Mouse (Mus musculus): Measurements from ENCODE around the gene Lta. TPM values are rescaled to one million over a fixed set of nuclear protein-coding genes. Genes with fewer than 3 reads are reported as not detected.

Lta gene
- polyA plus RNA-seq, 1 experiment from 2014 or later = not detected

DNA sequence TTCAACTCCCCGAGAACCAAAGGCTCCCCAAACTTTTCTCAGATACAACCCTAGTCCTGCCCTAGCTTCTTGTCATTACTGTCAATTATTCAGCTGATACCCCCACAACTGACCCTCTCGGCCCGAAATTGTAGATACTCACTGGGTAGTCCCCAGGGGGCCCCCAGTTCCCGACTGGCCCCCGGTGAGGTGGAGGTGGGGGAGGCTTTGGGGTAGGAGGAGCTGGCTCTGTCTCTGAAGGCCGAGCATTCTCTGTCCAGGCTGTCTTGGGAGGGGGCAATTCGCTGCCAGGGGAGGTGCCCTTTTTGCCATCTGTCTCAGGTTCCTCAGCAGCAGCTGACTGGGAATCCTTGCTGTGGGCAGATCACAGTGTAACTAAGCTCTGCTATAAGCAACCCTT lies 45.5 kb downstream of the Lta start:
- no peaks in the 10 kb centered on the region for H3K27me3 ChIP-seq (ENCODE audit: control insufficient read depth, insufficient read depth, low read length)
- H3K27ac ChIP-seq (replicated peaks in 1 of 2; ENCODE audit: control insufficient read depth in 1 of 2, insufficient read depth in 1 of 2, low read depth in 2 of 2, low read length in 2 of 2) = no peak overlapping the region
- no peak overlapping the region for H3K4me2 ChIP-seq (ENCODE audit: low read length)
- WGBS = 84% methylated on average over 7 of the region's 7 CpGs
- H3K9me3 ChIP-seq (ENCODE audit: control insufficient read depth, low read length) = no peaks in the 10 kb centered on the region
- no peak overlapping the region for H3K9ac ChIP-seq (ENCODE audit: low read length)
- peaks cover 5 to 23% of the 10 kb centered on the region in 2 experiments for H3K4me1 ChIP-seq (ENCODE audit: control insufficient read depth in 2 of 2, insufficient read depth in 2 of 2, low read length in 2 of 2)
- H3K36me3 ChIP-seq (ENCODE audit: control insufficient read depth, insufficient read depth, low read length) = peaks cover 76% of the 10 kb centered on the region
- no peak for ATAC-seq (ENCODE audit: insufficient number of reproducible peaks, insufficient read depth, low FRiP score, low read depth)
- H3K4me3 ChIP-seq (ENCODE audit: control insufficient read depth in 1 of 2, insufficient read depth in 1 of 2, low read depth in 1 of 2, low read length in 2 of 2) = no peak overlapping the region

DNA sequence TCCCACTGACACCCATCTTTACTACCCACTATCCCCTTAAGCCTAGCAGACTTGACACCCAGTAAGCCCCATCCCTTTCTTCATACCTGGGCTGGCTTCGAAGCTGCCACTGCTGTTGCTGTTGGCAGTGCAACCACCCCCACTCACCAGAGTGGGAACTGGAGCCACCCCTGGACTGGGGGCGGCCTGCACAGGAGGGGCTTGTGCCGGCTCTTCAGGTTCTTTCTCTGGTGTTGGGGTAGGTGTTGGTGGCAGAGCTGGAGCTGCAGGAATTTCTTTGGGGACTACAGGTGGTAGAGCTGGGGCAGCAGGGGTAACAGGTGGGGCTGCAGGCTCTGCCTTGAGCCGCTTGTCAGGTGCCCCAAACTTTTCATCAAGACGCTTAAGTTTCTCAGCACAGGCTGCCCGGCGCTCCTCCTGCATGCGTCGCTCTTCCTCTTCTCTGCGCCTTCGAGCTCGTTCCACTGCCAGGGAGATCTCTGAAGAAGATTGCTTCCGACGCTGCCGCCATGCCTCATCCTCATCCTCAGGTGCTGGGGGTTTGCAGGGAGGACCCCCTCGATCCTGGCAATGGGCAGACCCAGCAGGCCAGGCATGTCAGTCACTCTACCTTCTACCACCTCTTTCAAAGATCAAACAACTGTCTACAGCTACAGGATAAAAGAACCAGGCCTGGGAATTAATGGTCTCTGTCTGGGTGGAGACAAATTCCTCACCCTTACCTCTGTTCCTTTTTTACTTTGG lies 46.1 kb downstream of the Lta start:
- Histone ChIP-seq H3K9ac (ENCODE audit: low read length) (no peak overlapping the region), H3K4me1 (ENCODE audit: control insufficient read depth in 2 of 2, insufficient read depth in 2 of 2, low read length in 2 of 2) (peaks cover 5 to 23% of the 10 kb centered on the region in 2 experiments), H3K27me3 (ENCODE audit: control insufficient read depth, insufficient read depth, low read length) (no peaks in the 10 kb centered on the region), H3K36me3 (ENCODE audit: control insufficient read depth, insufficient read depth, low read length) (peaks cover 82% of the 10 kb centered on the region), H3K4me2 (ENCODE audit: low read length) (no peak overlapping the region), H3K9me3 (ENCODE audit: control insufficient read depth, low read length) (no peaks in the 10 kb centered on the region), H3K4me3 (ENCODE audit: control insufficient read depth in 1 of 2, insufficient read depth in 1 of 2, low read depth in 1 of 2, low read length in 2 of 2) (no peak overlapping the region), H3K27ac (replicated peaks in 1 of 2; ENCODE audit: control insufficient read depth in 1 of 2, insufficient read depth in 1 of 2, low read depth in 2 of 2, low read length in 2 of 2) (no peak overlapping the region)
- WGBS = 92% methylated on average over 16 of the region's 16 CpGs
- no peak for ATAC-seq (ENCODE audit: insufficient number of reproducible peaks, insufficient read depth, low FRiP score, low read depth)

GRCm38 (mm10) chr17:35157661-35158175 lies 47.4 kb downstream of the Lta start:
- H3K9ac ChIP-seq (ENCODE audit: low read length) = no peak overlapping the region
- peaks cover 3 to 14% of the 10 kb centered on the region in 2 experiments for H3K4me1 ChIP-seq (ENCODE audit: control insufficient read depth in 2 of 2, insufficient read depth in 2 of 2, low read length in 2 of 2)
- no peak overlapping the region for H3K4me3 ChIP-seq (ENCODE audit: control insufficient read depth in 1 of 2, insufficient read depth in 1 of 2, low read depth in 1 of 2, low read length in 2 of 2)
- no peak overlapping the region for H3K4me2 ChIP-seq (ENCODE audit: low read length)
- no peaks in the 10 kb centered on the region for H3K9me3 ChIP-seq (ENCODE audit: control insufficient read depth, low read length)
- H3K36me3 ChIP-seq (ENCODE audit: control insufficient read depth, insufficient read depth, low read length) = peaks cover 95% of the 10 kb centered on the region
- ATAC-seq (ENCODE audit: insufficient number of reproducible peaks, insufficient read depth, low FRiP score, low read depth) = no peak
- H3K27me3 ChIP-seq (ENCODE audit: control insufficient read depth, insufficient read depth, low read length) = no peaks in the 10 kb centered on the region
- WGBS = 90% methylated on average over 8 of the region's 8 CpGs
- no peak overlapping the region for H3K27ac ChIP-seq (replicated peaks in 1 of 2; ENCODE audit: control insufficient read depth in 1 of 2, insufficient read depth in 1 of 2, low read depth in 2 of 2, low read length in 2 of 2)

DNA sequence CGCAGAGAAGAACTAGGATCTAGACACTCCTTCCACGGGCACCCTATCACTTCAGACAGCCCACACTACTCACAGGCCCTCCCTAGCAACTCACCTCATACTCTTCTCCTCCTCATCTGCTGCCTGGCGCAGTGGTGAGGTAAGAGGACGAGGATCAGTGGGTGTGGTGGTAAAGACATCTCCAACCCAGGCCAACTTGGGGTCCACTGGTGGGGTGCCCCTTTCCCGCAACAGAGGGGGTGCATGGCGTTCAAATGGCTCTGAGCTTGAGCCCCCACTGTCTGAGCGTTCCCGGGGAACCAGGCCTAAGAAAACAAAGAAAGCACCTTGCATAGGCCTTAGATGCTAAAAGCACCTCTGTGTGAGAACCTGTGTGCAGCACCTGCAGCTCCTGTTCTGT lies 47.9 kb downstream of the Lta start:
- no peak for ATAC-seq (ENCODE audit: insufficient number of reproducible peaks, insufficient read depth, low FRiP score, low read depth)
- WGBS = 85% methylated on average over 8 of the region's 8 CpGs
- H3K27ac ChIP-seq (replicated peaks in 1 of 2; ENCODE audit: control insufficient read depth in 1 of 2, insufficient read depth in 1 of 2, low read depth in 2 of 2, low read length in 2 of 2) = no peak overlapping the region

DNA sequence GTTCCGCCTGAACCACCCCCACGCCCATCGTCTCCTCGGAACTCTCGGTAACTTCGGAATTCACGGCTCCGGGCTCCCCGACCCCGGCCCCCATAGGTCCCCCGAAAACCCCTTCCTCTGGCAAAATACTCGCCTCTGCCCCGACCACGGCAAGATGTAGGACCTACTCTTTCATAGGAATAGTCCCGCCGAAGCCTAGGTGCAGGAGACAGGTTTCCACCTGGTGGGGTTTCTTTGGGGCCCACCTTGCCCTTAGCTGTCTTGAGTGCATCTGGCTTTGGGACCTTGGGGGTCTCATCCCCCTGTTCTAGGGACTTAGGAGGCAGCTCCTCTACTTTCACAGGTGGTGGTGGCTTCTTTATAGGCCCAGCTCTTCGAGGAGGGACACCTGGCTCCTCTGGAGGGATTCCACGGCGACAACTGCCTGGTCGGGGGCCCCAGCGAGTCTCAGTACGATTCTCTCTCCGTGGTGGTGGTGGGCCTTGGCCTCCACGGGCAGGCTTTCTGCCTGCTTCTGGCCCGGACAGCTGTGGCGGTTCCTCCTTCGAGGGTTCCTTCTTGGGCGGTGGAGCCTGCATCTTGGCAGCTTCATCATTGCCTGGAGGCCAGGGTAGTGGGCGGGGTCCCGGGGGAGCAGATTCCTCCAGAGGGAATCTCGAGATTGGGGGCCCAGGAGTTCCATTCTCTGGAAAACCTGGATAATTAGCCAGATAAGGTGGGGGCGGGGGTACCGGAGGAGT lies 48.5 kb downstream of the Lta start:
- 87% methylated on average over 33 of the region's 33 CpGs for WGBS

More for the DNA sequence above, 47.9 kb downstream of the Lta start:
- Histone ChIP-seq H3K4me1 (ENCODE audit: control insufficient read depth in 2 of 2, insufficient read depth in 2 of 2, low read length in 2 of 2) (peaks cover 0 to 9% of the 10 kb centered on the region in 2 experiments; a peak in 2 of 4 replicates), H3K36me3 (ENCODE audit: control insufficient read depth, insufficient read depth, low read length) (peaks cover 100% of the 10 kb centered on the region), H3K4me3 (ENCODE audit: control insufficient read depth in 1 of 2, insufficient read depth in 1 of 2, low read depth in 1 of 2, low read length in 2 of 2) (no peak overlapping the region), H3K4me2 (ENCODE audit: low read length) (no peak overlapping the region), H3K27me3 (ENCODE audit: control insufficient read depth, insufficient read depth, low read length) (no peaks in the 10 kb centered on the region), H3K9ac (ENCODE audit: low read length) (no peak overlapping the region), H3K9me3 (ENCODE audit: control insufficient read depth, low read length) (no peaks in the 10 kb centered on the region)

GRCm38 (mm10) chr17:35155451-35155850 lies 49.7 kb downstream of the Lta start:
- H3K9me3 ChIP-seq (ENCODE audit: control insufficient read depth, low read length) = no peaks in the 10 kb centered on the region
- H3K9ac ChIP-seq (ENCODE audit: low read length) = no peak overlapping the region
- peaks cover 99% of the 10 kb centered on the region for H3K36me3 ChIP-seq (ENCODE audit: control insufficient read depth, insufficient read depth, low read length)
- ATAC-seq (ENCODE audit: insufficient number of reproducible peaks, insufficient read depth, low FRiP score, low read depth) = no peak
- no peak overlapping the region for H3K4me2 ChIP-seq (ENCODE audit: low read length)
- 87% methylated on average over 12 of the region's 12 CpGs for WGBS
- H3K27me3 ChIP-seq (ENCODE audit: control insufficient read depth, insufficient read depth, low read length) = no peaks in the 10 kb centered on the region
- no peak overlapping the region for H3K27ac ChIP-seq (replicated peaks in 1 of 2; ENCODE audit: control insufficient read depth in 1 of 2, insufficient read depth in 1 of 2, low read depth in 2 of 2, low read length in 2 of 2)
- H3K4me1 ChIP-seq (ENCODE audit: control insufficient read depth in 2 of 2, insufficient read depth in 2 of 2, low read length in 2 of 2) = no peaks in the 10 kb centered on the region
- H3K4me3 ChIP-seq (ENCODE audit: control insufficient read depth in 1 of 2, insufficient read depth in 1 of 2, low read depth in 1 of 2, low read length in 2 of 2) = no peak overlapping the region

More for the DNA sequence above, 48.5 kb downstream of the Lta start:
- Histone ChIP-seq H3K9ac (ENCODE audit: low read length) (no peak overlapping the region), H3K4me3 (ENCODE audit: control insufficient read depth in 1 of 2, insufficient read depth in 1 of 2, low read depth in 1 of 2, low read length in 2 of 2) (no peak overlapping the region), H3K36me3 (ENCODE audit: control insufficient read depth, insufficient read depth, low read length) (peaks cover 100% of the 10 kb centered on the region), H3K27ac (replicated peaks in 1 of 2; ENCODE audit: control insufficient read depth in 1 of 2, insufficient read depth in 1 of 2, low read depth in 2 of 2, low read length in 2 of 2) (no peak overlapping the region), H3K9me3 (ENCODE audit: control insufficient read depth, low read length) (no peaks in the 10 kb centered on the region), H3K4me1 (ENCODE audit: control insufficient read depth in 2 of 2, insufficient read depth in 2 of 2, low read length in 2 of 2) (peaks cover 0 to 3% of the 10 kb centered on the region in 2 experiments; a peak in 1 of 4 replicates), H3K27me3 (ENCODE audit: control insufficient read depth, insufficient read depth, low read length) (no peaks in the 10 kb centered on the region), H3K4me2 (ENCODE audit: low read length) (no peak overlapping the region)
- no peak for ATAC-seq (ENCODE audit: insufficient number of reproducible peaks, insufficient read depth, low FRiP score, low read depth)

GRCm38 (mm10) chr17:35154616-35155015 lies 50.5 kb downstream of the Lta start:
- WGBS = 83% methylated on average over 7 of the region's 7 CpGs
- Histone ChIP-seq H3K27me3 (ENCODE audit: control insufficient read depth, insufficient read depth, low read length) (no peaks in the 10 kb centered on the region), H3K4me2 (ENCODE audit: low read length) (no peak overlapping the region), H3K9ac (ENCODE audit: low read length) (no peak overlapping the region), H3K4me3 (ENCODE audit: control insufficient read depth in 1 of 2, insufficient read depth in 1 of 2, low read depth in 1 of 2, low read length in 2 of 2) (no peak overlapping the region), H3K9me3 (ENCODE audit: control insufficient read depth, low read length) (no peaks in the 10 kb centered on the region), H3K36me3 (ENCODE audit: control insufficient read depth, insufficient read depth, low read length) (peaks cover 99% of the 10 kb centered on the region), H3K4me1 (ENCODE audit: control insufficient read depth in 2 of 2, insufficient read depth in 2 of 2, low read length in 2 of 2) (no peaks in the 10 kb centered on the region), H3K27ac (replicated peaks in 1 of 2; ENCODE audit: control insufficient read depth in 1 of 2, insufficient read depth in 1 of 2, low read depth in 2 of 2, low read length in 2 of 2) (no peak overlapping the region)
- ATAC-seq (ENCODE audit: insufficient number of reproducible peaks, insufficient read depth, low FRiP score, low read depth) = no peak

All from heart, embryonic 14.5 days (tissue).